Mouse (Mus musculus): ENCODE results near the gene Pdia3. TPM values are rescaled to one million over a fixed set of nuclear protein-coding genes. Genes with fewer than 3 reads are reported as not detected.
A peak's percentile ranks its signal among the peaks of the same experiment; 100 is the strongest.

Pdia3 gene
- polyA plus RNA-seq, 1 experiment from 2014 or later, result 923 TPM

DNA sequence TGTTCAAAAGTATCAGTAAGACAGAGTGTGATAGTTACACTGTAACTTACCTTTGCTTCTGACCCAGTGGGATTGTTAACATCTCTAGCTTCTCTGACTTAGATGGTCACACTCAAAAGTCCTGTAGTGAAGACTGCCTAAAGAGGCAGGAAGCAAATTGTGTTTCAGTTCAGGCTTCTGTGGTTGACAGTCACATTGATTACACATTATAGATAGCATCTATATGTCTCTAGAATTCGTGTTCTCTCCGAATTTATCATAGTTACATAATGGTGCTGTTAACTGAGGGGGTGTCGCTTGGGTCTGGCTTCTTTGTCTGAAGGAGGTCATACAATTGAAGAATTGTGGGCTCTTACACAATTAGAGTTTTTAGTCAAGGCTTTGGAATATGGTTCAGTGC, 1.5 kb downstream of the Pdia3 start:
- Histone ChIP-seq H3K27ac (no peak overlapping the region), H3K9me3 (no peaks in the 10 kb centered on the region), H3K36me3 (peaks cover 29% of the 10 kb centered on the region), H3K4me3 (peak overlapping the region; percentile 99), H3K4me2 (peak overlapping the region; percentile 56), H3K27me3 (no peaks in the 10 kb centered on the region), H3K4me1 (peaks cover 27% of the 10 kb centered on the region), H3K9ac (peak overlapping the region; percentile 35; the same call in 1 of the 2 replicates)
- 60% methylated on average over 3 of the region's 3 CpGs for WGBS
- no peak for ATAC-seq (ENCODE audit: insufficient number of reproducible peaks, low FRiP score, low TSS enrichment, low read depth)

DNA sequence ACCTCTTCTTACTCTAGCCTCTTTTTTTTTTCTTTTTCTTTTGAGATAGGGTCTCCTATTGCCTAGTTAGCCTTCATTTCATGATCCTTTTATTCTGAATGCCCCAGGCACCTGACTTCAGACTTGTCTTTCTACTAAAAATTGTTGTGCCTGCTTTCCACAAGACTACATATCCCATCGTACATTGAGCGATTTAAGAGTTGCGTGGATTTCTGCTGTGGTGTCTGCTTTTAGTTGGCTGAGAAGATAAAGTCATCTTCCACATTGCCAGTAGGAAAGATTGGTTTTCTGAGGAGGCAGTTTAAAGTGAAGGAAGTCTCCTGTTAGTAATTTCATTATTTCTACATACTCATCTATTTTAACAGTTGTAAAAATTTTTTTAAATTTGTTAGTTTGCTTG, 2.0 kb downstream of the Pdia3 start:
- H3K4me1 ChIP-seq, result peaks cover 27% of the 10 kb centered on the region
- no peak for ATAC-seq (ENCODE audit: insufficient number of reproducible peaks, low FRiP score, low TSS enrichment, low read depth)
- H3K4me2 ChIP-seq, result peak overlapping the region; percentile 56
- WGBS, result 59% methylated on average over 3 of the region's 3 CpGs
- H3K4me3 ChIP-seq, result peak overlapping the region; percentile 99
- no peak overlapping the region for H3K9ac ChIP-seq
- H3K36me3 ChIP-seq, result peaks cover 29% of the 10 kb centered on the region
- no peak overlapping the region for H3K27ac ChIP-seq
- H3K27me3 ChIP-seq, result no peaks in the 10 kb centered on the region
- H3K9me3 ChIP-seq, result no peaks in the 10 kb centered on the region

DNA sequence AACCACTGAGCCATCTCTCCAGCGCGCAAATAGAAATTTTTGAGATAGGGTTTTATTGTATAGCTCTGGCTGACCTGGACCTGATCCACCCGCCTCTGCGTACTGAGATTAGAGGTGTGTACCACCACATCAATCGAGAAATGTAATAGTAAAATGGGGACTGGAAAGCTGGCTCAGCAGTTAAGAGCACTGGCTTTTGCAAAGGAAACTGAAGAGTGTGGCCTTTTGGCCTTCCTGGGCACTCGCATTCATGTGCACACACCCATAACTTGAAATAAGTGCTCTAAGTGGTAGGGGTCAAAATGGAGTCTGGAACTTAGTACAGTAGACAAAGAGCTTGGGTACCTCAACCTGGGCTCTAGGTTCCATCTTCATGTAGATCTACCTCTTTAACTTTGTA, 2.8 kb downstream of the Pdia3 start:
- no peak overlapping the region for H3K9ac ChIP-seq
- no peak overlapping the region for H3K4me3 ChIP-seq
- no peak for ATAC-seq (ENCODE audit: insufficient number of reproducible peaks, low FRiP score, low TSS enrichment, low read depth)
- no peaks in the 10 kb centered on the region for H3K27me3 ChIP-seq
- no peak overlapping the region for H3K27ac ChIP-seq
- H3K4me2 ChIP-seq, result 0 out of 2 replicates have a peak overlapping the region, but pooled peaks have one; percentile 56
- H3K4me1 ChIP-seq, result peaks cover 27% of the 10 kb centered on the region
- peaks cover 29% of the 10 kb centered on the region for H3K36me3 ChIP-seq
- H3K9me3 ChIP-seq, result no peaks in the 10 kb centered on the region
- 89% methylated on average over 6 of the region's 6 CpGs for WGBS

DNA sequence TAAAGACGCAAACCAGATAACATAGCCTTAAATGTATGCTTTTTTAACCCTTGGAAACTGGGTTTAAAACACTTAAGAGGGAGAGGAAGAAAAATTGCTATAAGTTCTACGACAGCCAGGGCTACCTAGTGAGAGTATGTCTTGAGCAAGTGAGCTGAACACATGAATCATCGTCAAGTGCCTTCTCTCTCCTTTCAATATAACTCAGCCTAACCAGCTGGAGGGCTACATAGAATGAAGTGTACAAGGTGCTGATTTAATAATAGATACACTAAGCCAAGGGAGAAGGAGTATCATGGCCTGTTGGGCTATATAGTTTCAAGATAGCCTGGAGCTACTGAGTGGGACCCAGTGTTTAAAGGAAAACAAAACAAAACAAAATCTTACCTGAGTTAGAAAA, 4.9 kb downstream of the Pdia3 start:
- H3K4me1 ChIP-seq, result peaks cover 23% of the 10 kb centered on the region
- no peak overlapping the region for H3K27ac ChIP-seq
- ATAC-seq (ENCODE audit: insufficient number of reproducible peaks, low FRiP score, low TSS enrichment, low read depth), result no peak
- no peaks in the 10 kb centered on the region for H3K27me3 ChIP-seq
- H3K4me2 ChIP-seq, result no peak overlapping the region
- H3K4me3 ChIP-seq, result no peak overlapping the region
- no peaks in the 10 kb centered on the region for H3K9me3 ChIP-seq
- no peak overlapping the region for H3K9ac ChIP-seq
- 83% methylated on average over 3 of the region's 3 CpGs for WGBS
- peaks cover 43% of the 10 kb centered on the region for H3K36me3 ChIP-seq

DNA sequence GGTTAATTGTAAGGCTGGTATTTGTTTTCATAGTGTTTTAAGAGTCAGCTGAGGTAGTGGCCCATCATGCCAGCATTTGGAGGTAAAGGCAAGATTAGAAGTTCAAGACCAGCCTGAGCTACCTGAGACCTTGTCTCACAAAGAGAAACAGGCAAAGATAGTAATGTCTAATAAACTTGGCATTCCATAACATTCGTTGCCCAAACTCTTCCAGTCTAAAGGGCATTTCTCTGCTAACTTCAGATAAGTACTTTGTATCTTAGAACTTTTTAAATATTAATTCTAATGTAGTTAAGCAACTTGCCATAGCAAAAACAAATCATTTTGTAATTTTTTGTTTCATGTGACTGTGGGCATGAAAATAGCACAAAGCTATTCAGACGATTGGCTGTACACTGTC, 9.6 kb downstream of the Pdia3 start:
- no peak overlapping the region for H3K27ac ChIP-seq
- H3K9me3 ChIP-seq, result no peaks in the 10 kb centered on the region
- 91% methylated on average over 2 of the region's 2 CpGs for WGBS
- H3K4me3 ChIP-seq, result no peak overlapping the region
- no peak for ATAC-seq (ENCODE audit: insufficient number of reproducible peaks, low FRiP score, low TSS enrichment, low read depth)
- no peaks in the 10 kb centered on the region for H3K27me3 ChIP-seq
- peaks cover 58% of the 10 kb centered on the region for H3K36me3 ChIP-seq
- no peak overlapping the region for H3K9ac ChIP-seq
- no peaks in the 10 kb centered on the region for H3K4me1 ChIP-seq
- H3K4me2 ChIP-seq, result no peak overlapping the region

DNA sequence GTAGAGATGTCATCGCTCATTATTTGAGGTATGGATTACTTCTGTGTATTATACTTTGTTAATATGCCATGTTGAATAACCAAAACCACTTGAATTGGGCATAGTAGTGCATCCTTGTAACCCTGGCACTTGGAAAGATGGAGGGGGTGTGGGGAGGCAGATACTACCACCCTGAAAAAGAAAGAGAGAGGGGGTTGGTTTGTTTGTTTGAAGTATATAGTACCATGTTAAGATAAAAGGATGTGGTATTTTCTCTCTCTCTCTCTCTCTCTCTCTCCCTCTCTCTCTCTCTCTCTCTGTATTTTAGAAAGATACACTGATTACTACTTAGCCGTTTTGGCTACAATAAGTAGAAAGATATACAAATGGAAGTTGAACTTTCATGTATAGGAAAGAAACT, 12.3 kb downstream of the Pdia3 start:
- H3K27ac ChIP-seq, result no peak overlapping the region
- no peaks in the 10 kb centered on the region for H3K9me3 ChIP-seq
- 86% methylated on average over 2 of the region's 2 CpGs for WGBS
- H3K4me2 ChIP-seq, result no peak overlapping the region
- H3K9ac ChIP-seq, result no peak overlapping the region
- no peaks in the 10 kb centered on the region for H3K27me3 ChIP-seq
- H3K36me3 ChIP-seq, result peaks cover 74% of the 10 kb centered on the region
- no peaks in the 10 kb centered on the region for H3K4me1 ChIP-seq
- no peak overlapping the region for H3K4me3 ChIP-seq
- ATAC-seq (ENCODE audit: insufficient number of reproducible peaks, low FRiP score, low TSS enrichment, low read depth), result no peak

DNA sequence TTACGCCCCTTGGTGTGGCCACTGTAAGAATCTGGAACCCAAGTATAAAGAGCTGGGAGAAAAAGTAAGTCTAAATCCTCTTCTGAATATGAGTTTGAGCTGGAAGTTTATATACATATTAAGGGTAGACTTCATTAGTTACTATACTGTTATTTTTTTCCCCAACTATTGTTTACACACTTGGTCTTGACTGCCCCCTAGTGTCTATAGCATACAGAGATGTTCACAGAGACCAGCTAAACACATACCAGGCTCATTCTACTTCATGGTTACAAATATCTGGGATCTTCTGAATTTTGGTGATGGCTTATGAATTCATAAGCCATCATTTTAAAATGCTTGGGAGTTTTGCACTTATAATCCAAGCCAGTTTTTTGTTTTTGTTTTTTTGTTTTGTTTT, 21.3 kb downstream of the Pdia3 start:
- H3K36me3 ChIP-seq, result peaks cover 87% of the 10 kb centered on the region
- no peaks in the 10 kb centered on the region for H3K9me3 ChIP-seq
- H3K27ac ChIP-seq, result no peak overlapping the region
- H3K4me3 ChIP-seq, result no peak overlapping the region
- no peak for ATAC-seq (ENCODE audit: insufficient number of reproducible peaks, low FRiP score, low TSS enrichment, low read depth)
- 97% methylated on average over 1 of the region's 1 CpGs for WGBS
- H3K4me2 ChIP-seq, result no peak overlapping the region
- H3K9ac ChIP-seq, result no peak overlapping the region
- no peaks in the 10 kb centered on the region for H3K27me3 ChIP-seq
- H3K4me1 ChIP-seq, result no peaks in the 10 kb centered on the region

DNA sequence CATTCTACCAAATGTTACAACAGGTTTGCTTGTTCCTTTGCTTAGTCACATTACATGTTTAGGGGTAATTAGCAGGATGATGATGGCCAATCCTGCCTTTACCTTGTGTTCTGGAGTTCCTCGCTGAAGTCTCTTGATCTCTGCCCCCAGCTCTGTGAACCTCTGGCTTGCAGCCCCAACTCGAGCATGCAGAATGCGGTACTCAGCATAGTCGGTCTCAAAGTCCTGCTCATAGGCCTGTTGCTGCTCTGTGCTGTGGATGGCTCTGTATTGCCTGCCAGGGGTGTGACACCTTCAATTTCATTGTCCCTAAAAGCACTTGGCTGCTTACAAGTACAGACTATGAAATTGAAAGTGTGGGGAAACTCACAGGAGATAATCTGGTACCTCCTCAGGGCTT, 26.2 kb downstream of the Pdia3 start:
- H3K4me3 ChIP-seq, result no peak overlapping the region
- H3K27ac ChIP-seq, result no peak overlapping the region
- no peak overlapping the region for H3K4me2 ChIP-seq
- WGBS, result 73% methylated on average over 4 of the region's 4 CpGs
- no peaks in the 10 kb centered on the region for H3K9me3 ChIP-seq
- peaks cover 41% of the 10 kb centered on the region for H3K36me3 ChIP-seq
- H3K4me1 ChIP-seq, result peaks cover 17% of the 10 kb centered on the region
- H3K27me3 ChIP-seq, result 0 out of 2 replicates have a peak, but pooled peaks cover 3% of the 10 kb centered on the region
- no peak overlapping the region for H3K9ac ChIP-seq
- ATAC-seq (ENCODE audit: insufficient number of reproducible peaks, low FRiP score, low TSS enrichment, low read depth), result no peak

DNA sequence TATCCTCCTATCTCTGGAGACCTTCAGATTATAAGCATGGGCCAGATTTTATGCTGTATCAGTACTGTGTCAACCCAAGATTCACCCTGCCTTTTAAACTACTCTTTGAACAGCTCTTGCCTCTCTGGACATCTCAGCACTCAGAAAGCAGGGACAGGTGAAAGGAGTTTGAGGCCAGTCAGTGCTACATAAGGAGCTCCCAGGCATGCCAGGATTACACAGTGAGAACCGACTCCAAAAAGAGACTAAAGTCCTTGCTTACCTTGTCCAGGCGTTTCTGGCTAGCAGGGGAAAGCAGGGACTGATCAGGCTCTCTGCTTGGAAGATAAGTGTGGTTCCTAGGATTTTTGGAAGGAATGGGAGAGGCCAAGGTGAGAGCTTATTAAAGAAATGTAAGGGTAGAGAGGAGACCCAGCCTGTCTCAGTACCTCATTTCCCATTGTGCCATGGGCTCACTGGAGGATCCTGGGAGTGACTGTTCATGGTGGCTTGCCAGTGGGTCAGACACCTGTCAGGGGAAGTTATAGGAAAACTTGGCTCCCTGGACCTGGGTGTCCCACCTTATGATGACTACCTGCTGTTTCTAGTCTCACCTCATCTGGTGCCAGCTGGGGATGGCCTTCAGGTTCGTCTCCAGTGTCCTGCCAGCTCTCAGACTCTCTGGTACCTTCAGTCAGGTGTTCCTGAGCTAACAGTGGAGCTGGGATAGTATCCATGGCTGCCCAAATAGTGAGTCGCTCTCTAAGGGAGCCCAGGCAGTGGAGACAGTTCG, 27.4 kb downstream of the Pdia3 start:
- 53% methylated on average over 5 of the region's 5 CpGs for WGBS
- Histone ChIP-seq H3K27ac (no peak overlapping the region), H3K9ac (no peak overlapping the region), H3K9me3 (no peaks in the 10 kb centered on the region), H3K4me1 (peaks cover 17% of the 10 kb centered on the region), H3K4me2 (no peak overlapping the region), H3K4me3 (no peak overlapping the region), H3K27me3 (0 out of 2 replicates have a peak, but pooled peaks cover 3% of the 10 kb centered on the region), H3K36me3 (peaks cover 29% of the 10 kb centered on the region)
- ATAC-seq (ENCODE audit: insufficient number of reproducible peaks, low FRiP score, low TSS enrichment, low read depth), result no peak

DNA sequence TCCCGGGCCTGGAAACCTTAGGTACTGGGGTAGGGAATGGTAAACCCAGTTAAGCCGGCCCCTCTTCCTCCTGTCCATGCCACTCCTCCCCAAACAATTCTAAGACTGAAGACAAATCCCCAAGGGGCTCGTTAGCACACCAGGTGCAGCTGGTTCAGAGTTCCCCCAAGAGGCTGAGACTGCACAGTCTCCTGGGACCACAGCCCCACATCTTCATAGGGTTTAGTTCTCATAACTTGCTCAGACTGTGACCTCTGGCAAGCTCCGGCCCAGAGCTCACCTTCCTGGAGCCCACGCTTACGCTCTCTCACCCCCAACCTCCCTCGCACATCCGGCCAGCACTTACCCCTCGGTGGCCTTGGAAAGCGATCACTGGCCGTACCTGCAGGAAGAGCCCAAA, 28.2 kb downstream of the Pdia3 start:
- no peaks in the 10 kb centered on the region for H3K9me3 ChIP-seq
- 0 out of 2 replicates have a peak, but pooled peaks cover 3% of the 10 kb centered on the region for H3K27me3 ChIP-seq
- H3K4me1 ChIP-seq, result peaks cover 17% of the 10 kb centered on the region
- ATAC-seq (ENCODE audit: insufficient number of reproducible peaks, low FRiP score, low TSS enrichment, low read depth), result no peak
- H3K36me3 ChIP-seq, result peaks cover 27% of the 10 kb centered on the region
- peak overlapping the region; percentile 51 for H3K4me3 ChIP-seq
- peak overlapping the region; percentile 96 for H3K4me2 ChIP-seq
- peak overlapping the region; percentile 35; the same call in 1 of the 2 replicates for H3K9ac ChIP-seq
- 11% methylated on average over 11 of the region's 11 CpGs for WGBS
- H3K27ac ChIP-seq, result no peak overlapping the region

DNA sequence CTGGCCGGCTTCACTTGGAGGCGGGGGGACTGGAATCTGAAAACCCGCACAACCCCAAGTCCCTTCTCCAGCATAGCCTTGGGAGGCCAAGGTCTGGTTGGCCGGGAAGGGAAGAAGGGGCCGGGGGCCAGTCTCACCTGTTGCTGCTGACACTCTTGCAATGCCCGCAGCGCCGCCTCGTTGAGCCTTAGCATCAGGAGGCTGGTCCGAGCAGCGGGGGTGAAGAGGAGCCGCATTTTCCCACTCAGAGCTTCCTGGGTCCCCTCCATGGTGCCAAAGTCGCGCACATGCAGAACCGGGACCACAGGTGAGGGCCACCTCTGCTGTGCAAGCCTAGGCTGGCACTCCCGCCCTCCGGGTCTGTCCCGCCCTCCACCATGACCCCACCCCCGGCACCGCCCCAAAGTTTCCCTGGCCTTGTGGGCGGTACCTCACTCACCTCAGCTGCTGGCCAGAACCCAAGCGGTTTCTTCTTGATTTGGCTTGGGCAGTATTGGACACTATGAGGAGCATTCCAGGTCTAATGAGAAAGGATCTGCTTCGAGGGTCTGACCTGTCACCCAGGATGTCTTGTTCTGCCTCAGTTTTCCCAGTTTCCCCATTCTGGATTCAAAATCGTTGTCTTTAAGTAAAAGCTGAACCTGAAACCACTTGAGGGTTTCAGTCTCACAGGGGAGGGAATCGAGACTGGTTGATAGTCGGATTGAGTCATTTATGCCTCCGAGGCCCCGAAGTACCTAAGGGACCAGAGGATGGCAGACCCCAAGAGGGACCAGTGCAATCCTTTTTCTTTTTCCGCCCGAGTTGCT, 28.9 kb downstream of the Pdia3 start:
- ATAC-seq (ENCODE audit: insufficient number of reproducible peaks, low FRiP score, low TSS enrichment, low read depth), result peak; percentile 80
- Histone ChIP-seq H3K27ac (no peak overlapping the region), H3K4me3 (peak overlapping the region; percentile 51), H3K4me1 (peaks cover 17% of the 10 kb centered on the region), H3K36me3 (peaks cover 21% of the 10 kb centered on the region), H3K9ac (peak overlapping the region; percentile 35), H3K9me3 (no peaks in the 10 kb centered on the region), H3K4me2 (peak overlapping the region; percentile 96), H3K27me3 (0 out of 2 replicates have a peak, but pooled peaks cover 3% of the 10 kb centered on the region)
- WGBS, result 2% methylated on average over 30 of the region's 30 CpGs

DNA sequence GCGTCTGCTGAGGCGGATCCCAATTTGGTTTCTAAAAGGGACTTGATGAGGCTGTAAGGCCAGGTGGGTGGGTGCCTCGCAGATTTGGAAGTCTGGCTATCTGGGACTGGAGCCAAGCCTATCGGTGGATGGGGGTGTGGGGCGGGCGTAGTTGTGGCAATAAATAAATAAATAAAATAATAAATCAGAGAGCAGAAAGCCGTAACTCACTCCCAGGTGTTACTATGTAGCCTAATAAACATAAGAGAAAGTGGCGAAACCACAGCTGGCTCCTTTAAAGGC, 29.4 kb downstream of the Pdia3 start:
- Histone ChIP-seq H3K4me2 (peak overlapping the region; percentile 96), H3K4me1 (peaks cover 22% of the 10 kb centered on the region), H3K27me3 (0 out of 2 replicates have a peak, but pooled peaks cover 3% of the 10 kb centered on the region), H3K36me3 (peaks cover 15% of the 10 kb centered on the region), H3K9me3 (no peaks in the 10 kb centered on the region), H3K27ac (no peak overlapping the region), H3K9ac (peak overlapping the region; percentile 35), H3K4me3 (peak overlapping the region; percentile 51)
- 8% methylated on average over 8 of the region's 8 CpGs for WGBS
- ATAC-seq (ENCODE audit: insufficient number of reproducible peaks, low FRiP score, low TSS enrichment, low read depth), result no peak

Measured in limb, embryonic 15.5 days (tissue).